Mouse (Mus musculus) thymus, postnatal 36 days (tissue): ENCODE data around the gene Tor1aip2.

Source experiments
- DNase-seq, 2 experiments: peaks; one replicate each; pipeline ENCODE4 v3.0.0; 2022; ENCODE audit warnings: mixed read lengths in 2 of 2

Gene Tor1aip2

DNA sequence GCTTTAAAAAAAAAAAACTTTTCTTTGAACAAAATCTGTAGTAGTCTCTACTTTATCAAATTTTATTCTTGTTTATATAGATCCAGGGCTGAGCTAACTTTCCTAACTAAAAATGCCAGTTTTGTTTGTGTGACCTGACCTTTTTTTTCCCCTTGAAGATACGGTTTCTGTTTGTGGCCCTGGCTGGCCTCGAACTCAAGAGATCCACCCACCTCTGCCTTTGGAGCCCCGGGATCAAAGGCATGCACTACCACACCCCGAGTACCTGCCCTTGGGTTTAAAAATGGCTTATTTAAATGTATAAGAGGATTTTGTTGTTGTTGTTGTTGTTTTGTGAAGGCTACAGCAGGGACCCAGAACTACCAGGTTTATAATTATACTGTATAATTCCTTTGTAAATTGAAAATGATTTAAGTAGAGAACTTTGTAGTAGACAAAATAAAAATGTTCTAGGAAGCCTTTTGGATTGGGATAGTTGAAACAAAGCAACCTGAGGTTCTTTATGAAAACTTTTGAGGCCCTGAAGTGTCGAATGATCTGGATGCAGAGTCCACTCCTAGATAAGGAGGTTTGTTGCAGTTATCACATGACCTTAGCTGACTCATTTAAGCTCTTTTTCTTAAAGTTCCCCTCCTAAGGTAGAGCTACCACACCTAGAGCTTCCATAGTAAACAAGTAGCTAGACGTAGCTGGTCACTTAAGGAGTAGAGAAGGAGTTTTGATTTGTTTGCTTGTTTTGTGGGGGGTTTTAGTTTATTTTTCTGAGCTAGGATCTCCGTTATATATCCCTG is 6.4 kb downstream of the Tor1aip2 start:
- DNase-seq, result no peak

DNA sequence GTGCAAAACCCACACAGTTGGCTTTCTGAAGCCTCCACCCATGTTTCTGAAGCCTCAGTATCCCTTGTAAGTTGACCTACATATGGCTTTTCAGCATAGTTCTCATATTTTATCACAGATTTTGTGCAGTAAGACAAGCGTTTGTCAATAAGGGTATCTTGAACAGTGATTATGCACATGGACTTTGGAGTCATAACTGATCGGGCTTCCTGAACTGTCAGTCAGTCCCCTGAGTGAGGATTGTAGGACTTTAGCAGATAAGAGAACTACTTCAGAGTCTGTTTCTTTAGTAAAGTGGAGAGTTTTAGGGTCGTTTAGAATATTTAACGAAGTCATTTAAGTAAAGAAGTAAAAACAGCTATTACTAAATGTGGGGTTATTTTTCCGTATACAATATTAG is 7.3 kb downstream of the Tor1aip2 start:
- DNase-seq, result no peak

GRCm38 (mm10) chr1:156043027-156043426 is 7.8 kb downstream of the Tor1aip2 start:
- peak; percentile 47 to 61 for DNase-seq

DNA sequence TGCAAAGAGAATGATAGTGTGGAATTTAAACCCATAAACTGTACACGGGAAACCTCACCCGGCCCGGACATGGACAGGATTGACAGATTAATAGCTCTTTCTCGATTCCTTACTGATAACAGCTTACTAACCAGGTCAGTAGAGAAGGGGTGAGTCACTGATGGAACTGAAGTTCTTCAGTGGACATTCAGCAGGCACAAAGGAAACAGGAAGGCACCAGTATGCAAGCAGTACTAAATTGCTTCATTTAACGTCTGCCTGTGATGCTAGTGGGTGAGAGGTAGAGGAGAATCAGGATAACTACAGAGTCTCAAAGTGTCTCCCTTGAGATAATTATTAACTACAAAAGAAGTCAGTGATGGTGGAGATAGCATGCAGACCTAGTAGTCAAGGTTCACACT is 9.0 kb downstream of the Tor1aip2 start:
- no peak for DNase-seq

DNA sequence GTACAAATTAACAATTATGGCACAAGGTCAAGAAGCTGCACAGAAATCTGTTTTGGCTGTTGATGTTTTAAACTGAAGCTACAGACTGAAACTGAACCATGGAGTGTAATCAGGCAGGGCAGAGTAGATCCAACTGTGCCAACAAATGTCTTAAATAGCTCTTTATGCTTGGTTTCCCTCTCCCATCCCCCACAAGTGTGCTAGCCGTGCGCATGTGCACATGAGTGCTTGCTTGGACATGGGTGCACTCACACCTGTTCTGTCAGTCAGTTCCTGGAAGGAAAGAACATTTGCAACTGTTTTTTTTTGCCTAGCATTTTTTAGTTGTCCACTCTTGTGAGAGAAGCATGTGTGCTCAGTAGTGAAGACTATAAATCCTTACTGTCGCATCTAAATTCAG is 11.5 kb downstream of the Tor1aip2 start:
- DNase-seq, result no peak

DNA sequence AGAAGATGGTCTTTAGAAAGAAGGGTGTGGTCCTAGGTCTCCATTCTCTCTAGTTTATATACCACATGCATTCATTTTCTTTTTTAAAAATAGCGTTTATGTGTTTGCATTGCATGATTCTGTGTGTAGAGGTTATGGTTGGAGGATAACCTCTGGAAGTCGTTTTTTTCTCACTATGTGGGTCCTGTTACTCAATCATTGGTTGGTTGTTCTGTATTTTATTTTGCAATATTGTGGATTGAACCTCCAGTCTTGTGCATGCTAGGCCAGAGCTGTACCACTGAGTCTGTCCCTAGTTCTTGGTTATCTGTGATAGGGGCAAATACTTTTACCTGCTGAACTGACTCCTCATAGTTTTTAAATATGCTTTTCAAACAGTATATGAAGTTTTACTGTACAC is 23.0 kb downstream of the Tor1aip2 start:
- DNase-seq, result no peak

DNA sequence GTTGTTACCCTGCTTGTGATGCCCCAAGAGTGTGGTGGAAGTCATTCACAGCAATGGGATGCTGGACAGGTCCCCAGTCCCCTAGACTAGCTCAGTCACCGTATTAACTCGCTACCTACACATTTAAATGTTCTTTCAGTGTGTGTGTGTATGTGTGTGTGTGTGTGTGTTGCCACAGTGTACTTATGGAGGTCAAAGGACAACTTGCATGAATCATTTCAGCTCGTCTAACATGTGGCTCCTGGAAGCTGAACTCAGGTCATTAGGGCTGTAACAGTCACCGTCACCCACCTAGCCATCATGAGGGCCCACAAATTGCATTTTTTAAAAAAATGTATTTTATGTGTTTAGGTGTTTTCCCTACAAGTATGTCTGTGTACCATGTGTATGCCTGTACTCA is 27.0 kb downstream of the Tor1aip2 start:
- DNase-seq, result no peak

GRCm38 (mm10) chr1:156066133-156066532 is 30.9 kb downstream of the Tor1aip2 start:
- DNase-seq, result no peak

DNA sequence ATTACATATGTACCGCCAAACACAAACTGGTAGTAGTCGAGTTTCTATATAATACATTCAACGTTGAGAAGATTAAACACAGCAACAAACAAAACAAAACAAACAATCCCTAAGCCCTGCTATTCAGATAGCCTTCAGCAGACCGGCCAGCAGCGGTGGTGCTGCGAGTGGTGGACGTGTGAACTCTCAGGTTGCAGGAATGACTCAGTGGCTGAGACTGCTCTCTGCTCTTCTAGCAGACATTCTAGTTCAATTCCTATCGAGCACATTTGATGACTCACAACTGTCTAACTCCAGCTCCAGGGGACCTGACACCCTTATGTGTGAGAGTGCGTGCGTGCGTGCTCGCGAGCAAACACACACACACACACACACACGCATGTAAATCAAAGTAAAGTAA is 34.9 kb downstream of the Tor1aip2 start:
- DNase-seq, result no peak

DNA sequence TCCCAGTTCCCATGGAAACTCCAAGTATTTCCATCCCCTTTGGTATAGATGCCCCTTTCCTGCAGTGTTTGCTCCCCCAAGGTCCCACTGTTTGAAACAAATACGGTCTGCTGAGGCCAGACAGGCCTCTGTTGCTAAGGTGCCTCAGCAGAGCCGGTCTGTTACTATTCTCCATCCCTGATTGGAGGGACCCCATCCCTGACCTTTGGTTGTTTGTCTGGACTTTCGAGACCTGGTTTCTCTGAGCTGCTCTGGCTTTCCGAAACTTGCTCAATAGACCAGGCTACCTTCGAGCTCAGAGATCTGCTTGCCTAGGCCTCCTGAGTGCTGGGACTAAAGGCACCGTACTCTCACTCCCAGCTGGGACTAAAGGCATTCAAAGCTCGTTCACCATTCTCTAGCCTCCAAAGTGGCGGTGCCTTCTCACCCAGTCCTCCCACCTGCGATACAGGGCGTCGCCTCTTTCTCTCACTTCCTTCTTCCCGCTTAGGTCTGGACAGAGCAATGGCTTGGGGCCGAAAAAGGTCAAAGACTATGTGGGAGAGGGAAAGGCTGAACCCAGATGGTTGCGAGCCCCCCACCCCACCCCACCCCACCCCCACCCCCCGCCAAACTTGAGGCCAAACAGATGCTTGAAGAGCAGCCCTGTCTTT is 38.1 kb downstream of the Tor1aip2 start:
- no peak for DNase-seq

DNA sequence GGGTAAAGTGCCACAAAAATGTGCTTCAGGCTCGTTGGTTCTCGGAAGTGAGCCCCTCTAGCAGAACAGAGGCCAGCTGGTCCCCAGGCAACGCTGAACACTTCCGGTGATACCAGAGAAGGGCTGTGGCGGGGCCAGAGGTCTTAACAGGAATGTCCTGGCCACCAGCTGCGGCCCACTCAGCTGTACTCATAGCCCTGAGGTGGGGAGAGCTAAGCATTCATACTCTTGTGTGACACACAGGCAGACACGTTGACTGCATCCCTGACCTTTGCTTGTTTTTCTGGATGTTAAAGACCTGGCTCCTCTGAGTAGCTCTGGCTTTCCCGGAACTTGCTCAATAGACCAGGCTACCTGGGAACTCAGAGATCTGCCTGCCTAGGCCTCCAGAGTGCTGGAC is 39.4 kb downstream of the Tor1aip2 start:
- DNase-seq, result no peak

GRCm38 (mm10) chr1:156076474-156076873 is 41.3 kb downstream of the Tor1aip2 start:
- peak; percentile 55 to 75 for DNase-seq

DNA sequence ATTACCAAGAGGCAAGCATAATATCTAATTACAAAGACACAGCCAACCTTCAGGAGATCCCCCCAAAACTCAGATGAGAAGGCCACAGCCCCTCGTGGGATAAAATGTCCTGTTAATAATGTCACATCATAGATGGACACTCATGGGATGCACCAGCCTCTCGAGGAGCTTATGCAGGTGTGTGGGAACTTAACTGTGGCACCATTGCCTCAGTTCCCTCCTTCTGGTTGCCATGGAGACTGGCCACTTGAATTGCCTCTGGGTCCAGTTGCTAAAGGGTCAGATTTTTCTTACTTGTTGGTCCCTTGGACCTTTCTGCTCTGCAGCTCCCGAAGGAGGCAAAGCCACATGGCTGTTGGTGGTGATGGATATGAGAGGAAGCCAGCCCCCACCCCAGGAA is 42.5 kb downstream of the Tor1aip2 start:
- no peak for DNase-seq

DNA sequence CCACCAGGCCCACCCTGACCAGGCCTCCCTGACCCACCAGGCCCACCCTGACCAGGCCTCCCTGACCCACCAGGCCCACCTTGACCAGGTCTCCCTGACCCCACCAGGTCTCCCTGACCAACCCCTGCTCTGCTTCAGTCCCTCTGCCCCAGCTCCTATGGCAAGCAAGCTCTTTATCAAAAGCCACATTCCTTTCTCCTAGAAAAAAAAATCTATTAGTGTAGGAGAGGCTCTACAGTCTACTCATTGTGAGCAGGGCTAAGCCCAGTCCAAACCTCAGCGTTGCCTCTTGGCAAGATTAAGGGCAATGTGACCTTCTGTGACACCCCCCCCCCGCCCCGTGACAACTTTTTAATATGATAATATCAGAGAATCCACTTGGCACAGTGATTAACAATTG is 49.4 kb downstream of the Tor1aip2 start:
- no peak for DNase-seq

GRCm38 (mm10) chr1:156085770-156086169 is 50.6 kb downstream of the Tor1aip2 start:
- DNase-seq, result no peak

GRCm38 (mm10) chr1:156087586-156087985 is 52.4 kb downstream of the Tor1aip2 start:
- DNase-seq, result peak in 1 of 2 experiments; percentile 33

DNA sequence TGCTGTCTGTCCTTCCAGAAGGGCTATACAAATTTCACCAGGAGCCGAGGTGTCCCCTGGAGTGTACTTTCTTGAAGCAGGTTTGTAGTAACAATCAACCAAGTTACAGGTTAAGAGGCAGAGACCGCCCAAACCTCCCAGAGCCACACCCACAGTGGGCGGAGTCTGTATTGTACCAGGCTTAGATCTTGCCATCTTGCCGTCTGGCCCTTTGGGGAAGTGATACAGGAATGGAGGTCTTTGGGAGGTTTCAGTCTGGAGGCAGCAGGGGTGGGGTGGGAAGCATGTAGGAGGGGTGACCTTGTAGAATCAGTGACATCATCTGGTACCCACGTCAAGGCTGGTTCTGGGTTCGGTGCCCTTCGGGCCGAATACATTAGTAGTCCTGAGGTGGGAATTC is 54.4 kb downstream of the Tor1aip2 start:
- peak in 1 of 2 experiments; percentile 24 for DNase-seq

GRCm38 (mm10) chr1:156090042-156090441 is 54.8 kb downstream of the Tor1aip2 start:
- no peak for DNase-seq

GRCm38 (mm10) chr1:156091811-156092210 is 56.6 kb downstream of the Tor1aip2 start:
- DNase-seq, result no peak

DNA sequence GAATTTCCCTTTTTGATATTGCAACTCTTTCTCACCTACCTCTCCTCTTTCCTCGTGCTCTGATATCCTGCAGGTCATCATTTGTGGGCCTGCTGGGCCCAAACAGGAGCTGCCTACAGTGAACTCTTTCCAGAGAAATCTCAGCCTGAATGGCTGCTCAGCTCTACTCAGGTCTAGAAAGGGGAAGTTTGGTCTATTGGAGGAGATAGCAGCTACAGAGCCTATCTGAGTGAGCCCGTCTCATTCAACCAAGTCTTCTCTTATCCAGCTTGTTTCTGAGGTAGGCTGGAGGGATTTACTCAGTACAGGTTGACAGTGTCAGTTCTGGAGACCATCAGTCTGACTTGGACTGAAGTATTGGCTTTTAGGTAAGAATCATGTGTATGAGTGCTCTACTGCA is 68.6 kb downstream of the Tor1aip2 start:
- no peak for DNase-seq

GRCm38 (mm10) chr1:156105381-156105780 is 70.2 kb downstream of the Tor1aip2 start:
- DNase-seq, result no peak

GRCm38 (mm10) chr1:156107424-156107823 is 72.2 kb downstream of the Tor1aip2 start:
- no peak for DNase-seq

DNA sequence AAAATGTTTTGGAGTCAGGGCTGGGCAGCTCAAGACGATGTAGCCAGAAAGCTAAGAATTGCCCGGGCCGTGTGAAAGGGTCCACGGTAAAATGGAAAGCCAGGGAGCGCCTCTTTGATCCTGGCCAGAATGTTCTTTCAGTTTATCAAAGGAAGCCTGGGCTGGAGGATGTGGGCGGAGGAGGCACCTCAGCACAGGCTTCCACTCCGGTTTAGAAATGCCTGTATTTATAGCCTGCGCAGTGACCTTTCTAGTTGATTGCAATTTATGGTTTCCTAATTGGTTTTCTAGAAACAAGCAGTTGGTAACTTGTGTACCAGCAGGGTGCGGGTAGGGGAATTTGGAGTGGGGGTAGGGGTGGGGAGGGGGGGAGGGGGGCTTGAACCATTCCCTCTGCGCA is 73.2 kb downstream of the Tor1aip2 start:
- DNase-seq, result no peak

- DNase-seq, result no peak
Measured at GRCm38 (mm10) chr1:156111090-156111489, 75.9 kb downstream of the Tor1aip2 start.

DNA sequence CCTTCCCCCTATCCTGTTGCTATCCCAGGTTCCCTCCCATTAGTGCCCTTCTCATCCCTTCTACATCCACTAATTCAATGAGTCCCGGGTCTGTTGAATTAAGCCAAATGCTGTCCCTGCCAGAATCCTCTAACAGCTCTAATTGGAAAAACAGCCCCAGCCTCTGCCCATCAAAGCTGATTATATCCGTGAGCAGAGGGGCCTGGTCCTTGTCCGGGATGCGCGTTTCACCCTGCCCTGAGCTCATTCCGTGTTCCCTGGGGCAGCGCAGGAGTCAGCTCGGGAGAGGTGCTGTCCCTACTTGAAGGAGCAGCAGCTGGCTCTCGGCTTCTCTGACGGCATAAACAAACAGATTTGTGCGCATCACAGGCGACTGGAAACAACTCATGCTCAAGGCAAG is 76.5 kb downstream of the Tor1aip2 start:
- no peak for DNase-seq
